Mouse (Mus musculus) testis, adult 2 months (tissue): ENCODE data around the gene Sh3kbp1.

Experiments
- CTCF ChIP-seq: fragments of 200-500 bp; IDR thresholded peaks from 2 replicates; pipeline ENCODE4 v1.5.1; 2012; ENCODE audit warnings: low read depth, mild to moderate bottlenecking, inconsistent platforms, low read length, moderate library complexity; ENCODE audit not compliant: control insufficient read depth, insufficient read depth, insufficient replicate concordance
- POLR2A ChIP-seq: fragments of 200-500 bp; IDR thresholded peaks from 2 replicates; pipeline ENCODE4 v1.6.1; 2012; ENCODE audit warnings: low read depth, mild to moderate bottlenecking, inconsistent platforms, low read length, moderate library complexity; ENCODE audit not compliant: control insufficient read depth

DNA sequence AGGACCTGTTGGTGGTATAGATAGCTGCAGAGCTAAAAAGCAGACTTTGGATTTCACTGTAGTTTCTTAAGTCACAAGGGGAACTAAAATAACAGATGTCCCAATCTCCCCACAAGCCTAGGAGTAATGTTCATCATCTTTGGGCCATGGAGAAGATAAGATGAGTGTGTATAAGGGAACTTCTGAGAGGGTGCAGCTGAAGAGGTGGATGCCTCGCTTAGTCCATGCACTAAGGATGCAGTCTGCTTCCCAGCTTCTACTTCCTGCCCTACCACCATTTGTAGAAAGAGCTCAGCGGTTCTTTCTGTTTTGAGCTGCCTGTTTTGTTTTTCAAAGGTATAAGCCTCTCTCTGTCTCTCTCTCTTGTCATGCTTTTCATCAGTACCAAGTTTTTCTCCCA lies 69.5 kb downstream of the Sh3kbp1 start:
- TF ChIP-seq CTCF (no peak), POLR2A (no peak)
